Mouse (Mus musculus) cerebellum, adult 9-11 months (tissue): ENCODE measurements around the gene Ccdc167.
A peak's percentile ranks its signal among the peaks of the same experiment; 100 is the strongest.

Experiments
- DNase-seq: peaks from one replicate; pipeline ENCODE4 v3.0.0; 2022

The Ccdc167 gene

GRCm38 (mm10) chr17:29684275-29684674 lies 32.6 kb downstream of the Ccdc167 start:
- no peak for DNase-seq

DNA sequence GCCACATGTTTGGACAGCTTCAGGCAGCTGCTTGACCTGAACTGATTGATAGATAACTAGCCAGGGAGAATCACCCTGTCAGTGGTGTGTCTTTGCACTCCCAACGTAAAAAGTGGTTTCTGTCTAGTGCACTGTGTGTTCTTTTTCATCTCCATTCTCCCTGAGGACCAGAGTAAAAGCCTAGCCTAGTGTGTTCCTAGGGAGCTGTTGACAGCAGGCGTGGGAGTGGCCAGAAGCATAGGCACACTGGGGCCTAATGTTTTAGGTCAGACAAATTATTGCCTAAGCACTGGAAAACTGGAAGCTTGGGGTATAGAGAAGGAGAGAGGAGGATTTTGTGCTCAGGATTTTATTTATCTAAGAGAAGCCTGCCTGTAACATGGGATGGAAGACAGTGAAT lies 33.7 kb downstream of the Ccdc167 start:
- no peak for DNase-seq

DNA sequence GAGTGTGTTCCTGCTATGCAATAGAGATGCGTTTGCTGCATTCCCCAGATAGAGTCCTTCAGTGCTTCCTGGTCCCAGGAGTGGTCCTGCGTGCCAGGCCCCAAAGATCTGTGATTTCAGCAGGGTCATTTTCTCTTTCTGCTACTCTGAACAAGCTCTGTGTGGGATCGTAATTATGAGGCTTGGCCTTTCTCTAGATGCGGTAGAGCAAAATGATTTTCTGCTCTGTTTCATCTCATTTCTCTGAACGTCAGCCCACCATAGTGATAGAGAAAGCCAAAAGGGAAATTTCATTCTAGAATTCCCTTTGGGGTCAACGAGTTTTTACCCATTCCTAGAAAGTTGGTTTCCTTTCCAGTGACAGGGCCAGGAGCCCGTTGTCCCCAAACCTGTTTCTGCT lies 34.6 kb downstream of the Ccdc167 start:
- DNase-seq: no peak

DNA sequence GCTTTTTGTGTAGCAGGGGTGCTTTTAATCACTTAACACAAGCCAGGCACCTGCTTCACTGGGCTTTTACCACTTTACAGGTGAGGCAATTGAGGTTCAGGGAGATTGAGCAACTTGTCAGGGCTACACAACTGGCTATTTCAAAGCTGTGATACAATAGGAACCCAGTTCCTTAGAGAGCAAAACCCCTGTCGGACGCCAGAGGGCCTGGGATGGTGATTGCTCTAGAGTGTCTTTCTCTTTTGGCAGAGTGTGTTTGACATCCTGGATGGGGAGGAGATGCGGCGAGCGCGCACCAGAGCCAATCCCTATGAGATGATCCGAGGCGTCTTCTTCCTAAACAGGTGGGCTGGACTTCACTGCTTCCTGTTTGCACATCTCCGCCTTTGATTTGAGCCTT lies 35.2 kb downstream of the Ccdc167 start:
- no peak for DNase-seq

DNA sequence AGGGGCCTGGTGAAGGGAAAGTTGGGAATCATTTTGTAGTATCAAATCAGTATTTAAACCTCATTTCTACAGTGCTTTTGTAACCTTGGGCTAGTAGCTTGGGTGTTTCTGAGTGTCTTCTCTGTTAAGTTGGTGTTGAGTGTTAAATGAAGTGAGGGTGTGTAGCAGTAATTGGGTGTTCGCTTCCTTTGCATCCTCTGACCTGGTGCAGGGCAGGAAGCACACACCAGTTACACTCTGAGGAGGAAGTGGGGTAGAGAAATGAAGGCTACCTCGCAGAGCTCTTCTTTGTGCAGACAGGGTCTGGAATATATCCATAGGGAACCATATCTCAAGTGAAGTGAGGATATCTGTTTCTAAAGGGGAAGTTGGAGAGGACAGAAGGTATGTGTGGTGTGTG lies 35.9 kb downstream of the Ccdc167 start:
- no peak for DNase-seq

DNA sequence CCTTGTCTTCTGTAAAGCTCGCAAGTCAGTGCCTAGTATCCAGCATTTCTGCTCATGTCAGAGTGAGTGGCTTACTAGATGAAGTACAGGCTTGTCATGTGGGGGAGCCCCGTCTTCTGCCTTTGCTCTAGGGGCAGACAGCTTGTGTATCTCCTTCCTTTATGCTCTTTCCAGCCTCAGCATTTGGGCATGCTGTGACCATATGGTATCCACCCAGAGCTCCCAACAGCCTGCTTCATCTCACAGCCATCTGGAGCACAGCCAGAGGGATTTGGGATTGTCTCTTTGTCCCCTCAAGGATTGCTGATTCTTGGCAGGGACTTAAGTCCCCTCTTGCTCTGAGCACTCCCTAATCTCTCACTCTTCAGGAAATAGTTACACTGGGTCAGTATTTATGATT lies 36.7 kb downstream of the Ccdc167 start:
- peak; percentile 99 for DNase-seq

GRCm38 (mm10) chr17:29679038-29679767 lies 37.6 kb downstream of the Ccdc167 start:
- no peak for DNase-seq

DNA sequence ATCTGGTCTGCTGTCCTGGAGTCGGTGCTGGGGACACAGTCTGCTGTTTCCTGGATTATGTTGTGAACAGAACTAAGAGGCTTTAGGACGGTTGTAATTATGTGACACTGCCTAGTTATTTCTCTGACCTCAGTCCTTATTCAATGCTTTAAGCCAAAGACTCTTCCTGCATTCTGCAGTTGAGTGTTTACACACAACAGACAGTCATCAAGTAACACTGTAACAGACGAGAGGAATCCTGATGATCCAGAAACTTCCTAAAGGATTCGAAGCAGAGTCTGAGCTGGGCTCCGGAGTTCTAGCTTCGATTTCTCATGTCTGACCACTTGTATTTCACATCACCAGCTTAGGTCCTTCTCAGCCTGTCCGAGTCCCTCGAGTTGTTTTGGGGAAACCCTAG lies 38.3 kb downstream of the Ccdc167 start:
- no peak for DNase-seq

- no peak for DNase-seq
These were observed 43.5 kb downstream of the Ccdc167 start for GRCm38 (mm10) chr17:29673325-29673724.

- DNase-seq: no peak
These were observed 45.8 kb downstream of the Ccdc167 start for GRCm38 (mm10) chr17:29671021-29671420.

DNA sequence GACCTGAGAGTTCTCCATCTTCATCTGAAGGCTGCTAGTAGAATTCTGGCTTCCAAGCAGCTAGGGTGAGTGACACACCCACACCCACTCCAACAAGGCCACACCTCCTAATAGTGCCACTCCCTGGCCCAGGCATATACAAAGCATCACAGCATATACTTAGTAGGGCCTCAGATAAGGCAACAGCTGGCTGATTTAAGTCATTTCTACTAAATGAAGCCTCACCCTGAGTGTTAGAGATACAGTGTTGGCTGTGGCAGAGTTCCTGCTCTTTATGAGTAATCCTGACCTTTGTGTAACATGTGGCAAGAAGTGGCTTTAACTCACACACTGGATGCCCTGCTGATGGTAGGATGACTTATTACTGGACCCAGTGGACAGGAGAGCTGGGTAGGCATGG lies 46.9 kb downstream of the Ccdc167 start:
- no peak for DNase-seq

- no peak for DNase-seq
These were observed 47.8 kb downstream of the Ccdc167 start for GRCm38 (mm10) chr17:29669030-29669429.

GRCm38 (mm10) chr17:29668051-29668986 lies 48.5 kb downstream of the Ccdc167 start:
- DNase-seq: peak; percentile 93

DNA sequence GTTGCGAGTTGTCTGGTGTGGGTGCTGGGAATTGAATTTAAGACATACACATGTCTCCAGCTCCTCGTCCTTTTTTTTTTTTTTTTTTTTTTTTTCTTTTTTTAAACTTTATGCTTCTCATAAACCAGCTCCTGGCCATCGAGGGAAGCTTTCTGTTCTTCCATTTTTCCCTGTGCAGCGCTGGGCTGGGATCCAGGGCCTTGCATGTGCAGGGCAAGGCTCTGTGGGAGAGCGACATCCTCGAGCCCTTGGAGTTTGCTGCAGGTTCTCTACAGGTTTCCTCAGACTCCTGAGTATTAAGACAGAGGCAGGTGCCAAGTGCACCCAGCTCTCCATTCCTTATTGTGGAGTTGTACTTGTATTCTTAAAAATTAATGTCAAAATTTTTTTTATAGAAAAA lies 54.7 kb downstream of the Ccdc167 start:
- DNase-seq: no peak

DNA sequence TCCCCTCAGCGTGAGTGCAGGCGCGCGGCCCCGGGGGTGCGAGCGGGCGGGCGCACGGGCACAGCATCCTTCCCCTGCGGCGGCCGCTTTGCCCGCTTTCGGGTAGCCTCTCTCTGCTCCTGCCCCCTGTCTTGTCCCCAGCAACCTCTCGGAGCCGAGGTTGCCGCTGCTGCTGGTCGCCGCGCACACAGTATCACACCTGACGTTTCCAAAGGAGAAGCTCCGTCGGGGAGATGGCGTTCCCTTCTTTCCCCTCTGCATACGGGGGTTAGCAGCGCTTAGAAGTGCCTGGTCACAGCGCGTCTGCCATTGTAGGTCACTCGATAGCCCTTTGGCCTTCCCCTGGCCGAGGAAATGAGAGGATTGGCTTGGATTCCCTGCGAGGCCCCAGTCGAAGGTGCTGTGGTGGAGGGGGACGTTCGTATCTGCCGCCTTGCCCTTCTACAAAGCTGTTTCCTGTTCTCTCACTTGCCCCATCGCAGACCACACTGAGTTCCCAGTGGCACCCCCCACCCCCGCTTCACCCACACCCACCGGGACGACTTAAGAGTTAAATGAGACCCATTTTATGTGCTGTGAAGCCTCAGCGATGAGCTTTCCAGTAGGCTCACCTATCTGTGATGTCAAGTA lies 56.0 kb downstream of the Ccdc167 start:
- no peak for DNase-seq

DNA sequence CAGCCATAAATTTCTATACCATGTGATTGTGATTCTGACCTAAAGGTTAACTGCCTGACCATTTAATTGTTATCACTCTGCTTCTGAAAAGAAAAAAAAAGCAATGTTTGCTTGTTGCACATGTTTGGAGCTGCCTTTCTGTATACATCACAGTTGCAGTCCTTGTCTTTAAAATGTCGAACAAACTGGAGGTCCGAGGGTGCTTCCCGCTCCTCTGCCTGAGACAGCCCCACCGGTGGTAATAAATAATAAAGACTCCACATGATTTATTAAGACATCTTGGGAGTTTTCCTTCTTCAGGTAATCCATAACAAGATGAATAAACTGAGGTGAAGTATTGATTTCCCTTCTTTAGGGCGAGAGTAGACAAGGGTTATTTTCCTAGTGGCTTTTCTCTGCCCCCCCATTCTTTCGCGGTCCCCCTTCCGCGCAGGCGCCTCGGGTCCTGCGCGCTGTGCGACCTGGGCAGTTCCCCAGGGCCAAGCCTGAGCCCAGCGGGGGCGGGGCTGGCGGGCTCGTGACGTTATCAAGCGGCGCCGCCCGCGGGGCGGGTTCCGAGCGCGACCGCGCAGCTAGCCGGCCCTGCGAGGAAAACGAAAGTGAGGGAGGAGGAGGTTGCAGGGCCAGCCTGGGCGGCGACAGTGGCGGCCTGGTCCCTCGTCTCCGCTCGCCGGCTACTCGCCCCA lies 56.6 kb downstream of the Ccdc167 start, which contains the start of gene Cmtr1:
Gene Cmtr1 (plus strand): TSS at position 520 of the 686 bp plus-strand sequence.
- peak; percentile 96 for DNase-seq

DNA sequence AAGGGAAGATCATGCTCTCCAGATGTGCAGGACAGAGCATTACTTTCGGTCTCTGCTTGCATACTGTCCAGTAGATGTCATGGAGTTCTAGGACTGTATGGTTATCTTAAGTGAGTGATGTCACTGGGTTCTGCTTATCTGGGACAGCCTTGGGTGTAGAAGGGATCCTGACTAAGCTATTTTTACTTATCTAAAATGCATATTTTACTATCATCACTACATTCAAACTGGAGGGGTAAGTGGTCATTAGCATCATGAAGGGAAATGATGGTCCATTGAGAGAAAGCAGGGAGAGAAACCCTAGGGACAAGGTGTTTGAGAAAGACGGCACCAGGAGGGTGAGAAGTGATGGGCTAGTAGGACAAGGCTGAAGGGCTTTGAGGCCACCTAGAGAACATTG lies 58.6 kb downstream of the Ccdc167 start:
- DNase-seq: no peak

DNA sequence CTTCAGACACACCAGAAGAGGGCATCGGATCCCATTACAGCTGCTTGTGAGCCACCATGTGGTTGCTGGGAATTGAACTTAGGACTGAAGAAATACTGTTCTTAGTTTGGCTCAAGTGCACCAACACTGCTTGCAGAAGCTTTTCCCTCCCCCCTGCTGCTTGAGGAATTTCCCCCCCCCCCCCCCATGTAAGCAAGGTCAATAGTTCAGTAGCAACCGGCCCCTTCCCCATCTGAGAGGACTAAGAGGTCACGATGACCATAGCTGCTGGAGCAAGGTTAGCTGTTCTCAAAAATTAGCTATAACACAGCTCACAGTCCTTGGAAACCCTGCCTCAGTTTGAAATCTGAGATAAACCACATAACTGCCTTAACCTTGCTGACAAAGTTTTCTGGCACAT lies 74.6 kb downstream of the Ccdc167 start:
- no peak for DNase-seq

DNA sequence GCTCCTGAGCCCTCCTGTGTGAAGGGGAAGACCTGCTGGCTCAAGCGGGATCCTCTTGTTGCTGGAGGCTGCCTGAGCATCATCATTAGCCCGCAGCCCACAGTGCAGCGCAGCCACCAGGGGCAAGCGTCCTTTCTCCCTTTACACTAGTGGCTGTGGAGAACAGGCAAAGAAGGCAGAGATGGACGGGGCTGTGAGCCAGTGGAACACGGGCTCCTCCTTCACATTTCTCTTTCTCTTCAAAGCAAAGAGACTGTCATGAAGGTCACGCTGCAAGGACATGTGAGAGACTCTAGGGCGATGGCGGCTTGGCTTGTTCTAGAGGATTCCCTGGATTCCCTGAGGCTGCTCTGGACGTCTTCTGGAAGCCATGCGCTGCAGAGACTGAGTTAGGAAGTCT lies 75.9 kb downstream of the Ccdc167 start:
- DNase-seq: no peak

GRCm38 (mm10) chr17:29637895-29638294 lies 78.9 kb downstream of the Ccdc167 start:
- DNase-seq: no peak

- peak; percentile 41 for DNase-seq
These were observed 79.5 kb downstream of the Ccdc167 start for GRCm38 (mm10) chr17:29637377-29637776.
